Mouse (Mus musculus) heart, embryonic 12.5 days (tissue): ENCODE results near the gene Zfp142. TPM values are rescaled to one million over a fixed set of nuclear protein-coding genes. Genes with fewer than 3 reads are reported as not detected.

Experiments used
- ATAC-seq: fragments of 200-750 bp; cut with Nextera tagmentation; 2 replicates; pipeline ENCODE4 v1.8.0; 2017; ENCODE audit warnings: moderate TSS enrichment, moderate library complexity; ENCODE audit not compliant: insufficient number of reproducible peaks, low FRiP score
- H3K27ac ChIP-seq: fragments of 300-500 bp; sonication (generic); 2 replicates; pipeline ENCODE4 v1.5.1; 2016; ENCODE audit warnings: mild to moderate bottlenecking, moderate library complexity; ENCODE audit not compliant: poor library complexity, severe bottlenecking
- H3K27me3 ChIP-seq: fragments of 300-500 bp; sonication (generic); replicated peaks from 2 replicates; pipeline ENCODE4 v1.6.1; 2016; ENCODE audit warnings: mild to moderate bottlenecking, moderate library complexity
- H3K36me3 ChIP-seq: fragments of 300-500 bp; sonication (generic); 2 replicates; pipeline ENCODE4 v1.6.1; 2016; ENCODE audit warnings: mild to moderate bottlenecking, moderate library complexity
- H3K4me1 ChIP-seq: fragments of 300-500 bp; sonication (generic); replicated peaks from 2 replicates; pipeline ENCODE4 v1.6.1; 2016; ENCODE audit warnings: mild to moderate bottlenecking
- H3K4me2 ChIP-seq: fragments of 300-500 bp; sonication (generic); 2 replicates; pipeline ENCODE4 v1.6.1; 2016; ENCODE audit warnings: mild to moderate bottlenecking, moderate library complexity
- H3K4me3 ChIP-seq: fragments of 300-500 bp; sonication (generic); 2 replicates; pipeline ENCODE4 v1.5.1; 2016; ENCODE audit warnings: mild to moderate bottlenecking
- H3K9ac ChIP-seq: fragments of 300-500 bp; sonication (generic); 2 replicates; pipeline ENCODE4 v1.6.1; 2016; ENCODE audit warnings: mild to moderate bottlenecking, moderate library complexity
- H3K9me3 ChIP-seq: fragments of 300-500 bp; sonication (generic); replicated peaks from 2 replicates; pipeline ENCODE4 v1.6.1; 2016; ENCODE audit warnings: mild to moderate bottlenecking, moderate library complexity
- WGBS: fragments of 180-500 bp; shearing (Covaris S2); methylation state at CpG from one replicate; pipeline ENCODE4 v1.1.7; 2016; 5-methylcytosine and 5-hydroxymethylcytosine counted together
- polyA plus RNA-seq: library from polyadenylated mRNA; unstranded; fragments of >200 nt; fragmentation: Nextera tagmentation; extraction: Ambion mirVana; gene quantifications from 2 replicates; pipeline ENCODE4 v1.2.1, GENCODE M21; 2016

Zfp142 gene
- 5.9 and 7.9 TPM in 2 replicates for polyA plus RNA-seq

DNA sequence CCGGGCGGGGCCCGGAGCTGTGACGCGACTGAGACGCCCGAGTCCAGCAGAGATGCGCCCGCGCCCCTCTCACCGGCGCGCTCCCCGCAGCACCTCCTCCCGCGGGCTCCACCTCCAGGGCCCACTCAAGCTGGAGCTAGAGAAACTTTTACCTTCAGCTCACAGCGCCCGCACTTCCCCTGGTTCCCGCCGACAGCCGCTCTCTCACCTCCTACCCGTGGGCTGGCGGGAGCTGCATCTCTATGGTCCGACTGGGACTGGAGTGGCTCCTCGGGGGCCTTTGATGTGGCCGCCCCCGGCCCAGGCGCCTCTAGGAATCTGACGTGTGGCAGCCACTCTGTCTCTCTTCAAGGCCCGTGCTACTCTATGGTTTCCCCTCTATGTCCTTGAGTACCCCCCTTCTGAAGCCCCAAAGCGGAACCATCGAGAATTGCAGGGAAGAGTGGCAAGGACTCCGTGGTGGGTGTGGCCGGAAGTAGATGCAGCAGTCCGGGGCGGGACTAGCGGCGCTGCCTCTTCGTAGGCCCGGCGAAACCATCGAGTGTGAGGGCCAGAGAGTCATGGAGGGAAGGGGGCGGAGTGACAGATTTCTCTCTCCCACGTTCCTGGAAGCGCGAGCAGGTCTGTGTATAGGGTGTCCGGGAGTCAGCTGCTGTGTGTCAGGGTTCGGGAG, at the start of gene Zfp142, which contains the start of gene Bcs1l:
Gene Zfp142 (minus strand): TSS at position 474 of the 673 bp plus-strand sequence.
Gene Bcs1l (plus strand): TSS at position 517 of the 673 bp plus-strand sequence.
- H3K36me3 ChIP-seq: peaks cover 36% of the 10 kb centered on the region
- H3K9ac ChIP-seq: peak within 1 kb of the TSS; percentile 91
- peaks cover 31% of the 10 kb centered on the region for H3K4me1 ChIP-seq
- H3K27me3 ChIP-seq: no peaks in the 10 kb centered on the region
- peak within 1 kb of the TSS; percentile 93 for H3K4me2 ChIP-seq
- peak; percentile 97 for ATAC-seq
- H3K9me3 ChIP-seq: no peaks in the 10 kb centered on the region
- H3K4me3 ChIP-seq: peak within 1 kb of the TSS; percentile 91
- under 1% methylated on average over 47 of the region's 48 CpGs for WGBS
- peak within 1 kb of the TSS; percentile 72 for H3K27ac ChIP-seq

DNA sequence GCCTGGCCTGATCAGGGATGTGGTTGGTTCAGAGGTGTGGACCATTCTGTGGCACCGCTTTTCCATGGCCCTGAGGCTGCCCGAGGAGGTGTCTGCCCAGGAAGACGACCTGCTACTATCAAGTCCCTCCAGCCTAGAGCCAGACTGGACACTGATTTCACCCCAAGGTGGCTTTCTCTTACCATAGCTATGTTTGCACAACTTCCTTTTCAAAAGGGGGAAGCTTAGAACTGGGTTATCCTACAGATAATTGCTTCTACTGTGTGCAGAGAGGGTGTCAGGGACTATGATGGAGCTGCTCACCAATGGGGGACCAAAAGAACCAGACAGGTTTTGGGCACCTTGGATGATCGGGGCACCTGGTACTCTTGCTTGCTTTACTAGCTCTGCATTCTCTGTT, 44.7 kb upstream of the Zfp142 start:
- Histone ChIP-seq H3K36me3 (no peaks in the 10 kb centered on the region), H3K27ac (no peak overlapping the region), H3K4me1 (no peaks in the 10 kb centered on the region), H3K4me3 (no peak overlapping the region), H3K9ac (no peak overlapping the region), H3K4me2 (no peak overlapping the region), H3K27me3 (no peaks in the 10 kb centered on the region), H3K9me3 (no peaks in the 10 kb centered on the region)
- no peak for ATAC-seq
- 74% methylated on average over 4 of the region's 4 CpGs for WGBS

DNA sequence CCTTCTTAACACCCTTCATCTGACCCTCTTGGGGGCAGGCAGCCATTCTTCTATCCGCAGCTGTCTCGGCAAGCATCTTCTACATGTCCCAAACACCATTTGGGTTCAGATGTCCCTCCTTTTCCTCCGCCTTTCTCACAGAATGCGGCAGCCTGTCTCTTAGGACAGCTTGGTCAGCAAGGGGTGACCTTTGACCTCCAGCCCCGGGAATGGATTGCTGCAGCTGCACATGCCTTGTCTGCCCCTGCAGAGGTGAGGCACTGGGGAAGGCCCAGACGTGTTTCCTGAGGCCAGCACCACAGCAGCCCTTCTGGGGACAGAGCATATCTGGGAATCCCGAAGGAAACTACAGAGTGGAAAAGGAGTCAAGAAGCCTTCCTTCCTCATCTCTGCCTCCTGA, 40.0 kb upstream of the Zfp142 start:
- H3K4me3 ChIP-seq: no peak overlapping the region
- H3K27ac ChIP-seq: no peak overlapping the region
- 46% methylated on average over 7 of the region's 7 CpGs for whole genome bisulfite sequencing
- H3K27me3 ChIP-seq: no peaks in the 10 kb centered on the region
- H3K4me1 ChIP-seq: no peaks in the 10 kb centered on the region
- H3K36me3 ChIP-seq: no peaks in the 10 kb centered on the region
- no peak overlapping the region for H3K9ac ChIP-seq
- ATAC-seq: no peak
- H3K4me2 ChIP-seq: no peak overlapping the region
- H3K9me3 ChIP-seq: no peaks in the 10 kb centered on the region

DNA sequence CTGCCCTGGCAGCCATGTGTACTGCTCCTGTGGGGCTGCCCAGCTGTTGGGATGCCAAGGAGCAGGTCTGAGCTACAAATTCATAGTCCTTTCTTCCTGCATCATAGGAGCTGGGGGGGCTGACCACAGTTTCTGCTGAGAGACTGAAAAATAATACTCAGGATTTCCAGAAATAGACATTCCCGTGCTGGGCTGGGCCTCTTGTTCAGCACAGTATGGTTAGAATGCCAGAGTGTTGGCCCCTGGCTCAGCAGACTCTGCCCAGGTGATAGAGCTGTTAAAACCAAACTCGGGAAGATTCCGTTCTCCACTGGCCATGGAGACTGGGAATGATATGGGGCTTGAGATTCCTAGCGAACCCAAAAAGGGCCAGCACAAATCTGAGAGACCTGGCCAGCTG, 38.0 kb upstream of the Zfp142 start:
- WGBS: 70% methylated on average over 4 of the region's 4 CpGs
- no peak for ATAC-seq
- Histone ChIP-seq H3K4me3 (no peak overlapping the region), H3K27ac (no peak overlapping the region), H3K9ac (no peak overlapping the region), H3K9me3 (no peaks in the 10 kb centered on the region), H3K36me3 (no peaks in the 10 kb centered on the region), H3K4me1 (no peaks in the 10 kb centered on the region), H3K4me2 (no peak overlapping the region), H3K27me3 (no peaks in the 10 kb centered on the region)

DNA sequence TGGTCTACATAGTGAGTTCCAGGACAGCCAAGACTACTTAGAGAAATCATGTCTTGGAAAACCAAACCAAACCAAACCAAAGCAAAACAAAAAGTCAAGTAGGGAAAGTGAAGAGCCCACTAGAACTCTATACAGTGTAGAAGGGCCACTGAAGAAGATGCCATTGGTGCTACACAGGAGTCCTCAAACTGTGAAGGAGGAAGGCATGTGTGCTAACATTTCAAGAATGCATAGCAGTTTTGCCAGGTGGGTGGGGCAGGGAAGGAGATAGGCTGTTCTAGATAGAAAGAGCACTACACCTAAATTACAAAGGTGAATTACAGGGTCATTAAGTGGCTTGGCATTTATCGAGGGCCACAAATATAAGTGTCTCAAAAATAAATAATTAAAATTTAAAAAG, 36.1 kb upstream of the Zfp142 start:
- no peaks in the 10 kb centered on the region for H3K36me3 ChIP-seq
- 83% methylated on average over 1 of the region's 1 CpGs for WGBS
- no peak overlapping the region for H3K4me3 ChIP-seq
- no peaks in the 10 kb centered on the region for H3K27me3 ChIP-seq
- no peaks in the 10 kb centered on the region for H3K4me1 ChIP-seq
- no peak overlapping the region for H3K9ac ChIP-seq
- no peak overlapping the region for H3K4me2 ChIP-seq
- no peak overlapping the region for H3K27ac ChIP-seq
- no peaks in the 10 kb centered on the region for H3K9me3 ChIP-seq
- ATAC-seq: no peak

DNA sequence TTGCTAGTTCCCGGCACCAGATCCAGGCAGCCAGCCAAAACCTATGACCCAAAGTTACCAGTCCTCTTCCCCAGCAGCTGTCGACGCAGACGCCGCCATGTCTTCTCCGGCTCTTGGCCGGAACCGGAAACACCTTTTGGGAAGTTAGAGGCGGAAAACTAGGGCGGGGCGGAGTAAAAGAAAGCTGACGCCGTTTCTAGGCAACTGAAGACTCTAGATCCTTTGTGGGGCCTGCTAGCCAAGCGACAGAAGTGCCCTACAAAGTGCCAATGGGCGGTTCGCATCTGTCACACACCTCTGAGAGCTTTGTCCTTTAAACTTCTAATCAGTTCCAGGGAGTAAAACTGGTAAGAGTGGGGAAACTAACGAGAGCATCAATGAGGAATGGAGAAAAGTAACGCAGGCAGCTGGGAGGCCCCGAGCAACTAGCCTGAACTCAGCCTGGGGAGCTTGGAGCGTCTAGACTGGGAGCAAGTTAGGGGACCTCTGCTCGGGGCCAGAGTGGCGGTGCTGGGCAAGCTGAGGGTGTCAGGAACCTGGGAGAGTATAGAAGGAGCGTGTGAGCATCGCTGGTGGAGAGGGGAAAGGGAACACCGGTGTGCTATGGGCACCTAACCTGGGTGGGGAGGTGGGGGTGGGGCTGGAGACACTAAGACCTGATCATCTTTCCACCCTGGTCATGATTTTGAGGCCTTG, 13.4 kb upstream of the Zfp142 start, which contains the start of the genes Rnf25 and Stk36:
Gene Rnf25 (minus strand): TSS at position 131 of the 696 bp plus-strand sequence.
Gene Stk36 (plus strand): TSS at position 179 of the 696 bp plus-strand sequence.
- Histone ChIP-seq H3K36me3 (peaks cover 23% of the 10 kb centered on the region), H3K27ac (peak within 1 kb of the TSS; percentile 21; the same call in 1 of the 2 replicates), H3K9me3 (no peaks in the 10 kb centered on the region), H3K27me3 (no peaks in the 10 kb centered on the region), H3K4me1 (peaks cover 11% of the 10 kb centered on the region), H3K4me3 (peak within 1 kb of the TSS; percentile 95), H3K9ac (peak within 1 kb of the TSS; percentile 91), H3K4me2 (peak within 1 kb of the TSS; percentile 84)
- ATAC-seq: peak; percentile 83
- 10% methylated on average over 25 of the region's 25 CpGs for WGBS

DNA sequence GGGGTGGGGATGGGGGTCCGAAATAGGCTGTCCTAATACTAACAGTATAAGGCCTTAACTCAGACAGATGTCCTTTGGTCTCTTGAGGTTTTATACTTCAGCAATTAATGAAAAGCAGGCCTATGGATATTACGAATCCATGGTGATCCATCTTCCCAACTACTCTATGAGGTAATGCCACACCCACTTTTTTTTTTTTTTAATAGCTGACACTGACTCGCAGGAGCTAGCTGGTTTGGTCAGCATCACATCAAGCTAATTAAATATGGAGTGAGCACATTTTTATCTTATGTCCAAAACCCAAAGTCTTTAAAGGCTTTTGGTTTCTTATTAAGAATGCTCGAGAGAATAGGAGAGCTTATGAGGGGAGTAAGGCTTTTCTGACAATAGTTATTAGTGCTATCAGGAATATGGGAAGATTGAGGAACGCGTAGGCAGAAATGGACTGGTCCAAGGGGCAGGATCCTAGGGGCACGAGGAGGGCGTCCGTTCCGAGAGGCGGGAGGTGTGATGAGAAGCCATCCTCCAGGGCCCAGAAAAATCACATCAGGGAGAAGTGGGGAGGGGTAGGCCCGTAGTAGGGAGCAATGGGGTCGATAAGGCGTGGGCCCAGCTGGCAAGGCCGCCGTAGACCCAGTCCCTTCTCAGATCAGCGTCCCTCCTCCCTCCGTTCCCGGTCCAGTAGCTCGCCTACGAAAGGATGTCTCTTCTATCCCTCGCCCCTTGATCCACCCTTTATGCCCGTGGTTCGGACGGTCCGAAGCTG, 12.6 kb upstream of the Zfp142 start:
- ATAC-seq: peak; percentile 60
- 8% methylated on average over 26 of the region's 26 CpGs for WGBS
- H3K4me2 ChIP-seq: peak overlapping the region; percentile 84
- H3K4me1 ChIP-seq: peaks cover 11% of the 10 kb centered on the region
- peak overlapping the region; percentile 21; the same call in 1 of the 2 replicates for H3K27ac ChIP-seq
- H3K36me3 ChIP-seq: peaks cover 28% of the 10 kb centered on the region
- H3K27me3 ChIP-seq: no peaks in the 10 kb centered on the region
- H3K9me3 ChIP-seq: no peaks in the 10 kb centered on the region
- H3K9ac ChIP-seq: peak overlapping the region; percentile 91
- H3K4me3 ChIP-seq: peak overlapping the region; percentile 95

DNA sequence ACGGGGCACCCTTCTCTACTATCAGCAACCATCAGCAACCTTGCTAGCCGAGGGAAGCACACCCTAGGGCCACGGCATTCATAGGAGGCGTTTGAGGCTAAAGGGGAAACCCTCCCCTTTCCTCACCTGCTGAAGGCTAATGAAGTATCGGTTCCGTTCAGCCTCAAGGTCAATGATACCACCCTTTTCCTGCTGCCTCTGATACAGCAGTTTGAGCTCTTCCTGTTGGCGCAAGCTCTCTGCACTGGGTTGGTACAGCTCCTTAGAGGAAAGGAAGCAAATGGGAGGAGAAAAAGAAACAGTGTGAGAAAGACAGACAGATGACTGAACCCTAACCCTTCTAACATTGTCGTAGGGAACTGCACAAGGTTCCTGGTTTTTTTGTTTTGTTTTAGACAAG, 6.4 kb upstream of the Zfp142 start:
- H3K4me2 ChIP-seq: no peak overlapping the region
- no peaks in the 10 kb centered on the region for H3K27me3 ChIP-seq
- no peak for ATAC-seq
- H3K9ac ChIP-seq: no peak overlapping the region
- no peaks in the 10 kb centered on the region for H3K4me1 ChIP-seq
- WGBS: 78% methylated on average over 8 of the region's 8 CpGs
- H3K27ac ChIP-seq: no peak overlapping the region
- H3K4me3 ChIP-seq: no peak overlapping the region
- H3K36me3 ChIP-seq: peaks cover 82% of the 10 kb centered on the region
- H3K9me3 ChIP-seq: no peaks in the 10 kb centered on the region

DNA sequence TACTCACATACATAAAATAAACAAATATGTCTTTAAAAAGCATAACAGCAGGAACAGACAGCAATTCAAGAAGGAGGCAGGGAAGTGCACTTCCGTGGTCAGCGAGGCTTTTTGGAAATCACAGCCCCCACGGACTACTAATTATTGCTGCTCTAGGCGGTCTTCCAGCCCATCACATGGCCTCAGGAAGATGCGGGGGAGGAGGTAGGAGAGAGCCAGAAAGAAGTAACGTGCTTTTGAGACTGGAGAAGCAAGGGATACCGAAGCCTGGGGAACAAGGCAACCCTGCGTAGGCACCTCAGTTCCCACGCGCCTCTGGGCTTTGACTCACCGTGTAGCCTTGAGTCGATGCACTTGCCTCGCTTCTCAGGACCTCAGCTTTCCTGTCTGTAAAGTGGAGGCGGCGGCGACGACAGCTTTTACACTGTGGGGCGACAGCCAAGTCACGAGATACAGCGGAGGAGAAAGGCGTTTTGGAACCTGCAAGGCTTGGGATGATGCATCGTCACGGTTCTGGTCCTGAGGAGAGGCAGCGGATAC, 743 bp downstream of the Zfp142 start:
- no peak for ATAC-seq
- Histone ChIP-seq H3K4me2 (peak overlapping the region; percentile 93), H3K36me3 (peaks cover 36% of the 10 kb centered on the region), H3K4me3 (peak overlapping the region; percentile 91), H3K9me3 (no peaks in the 10 kb centered on the region), H3K9ac (peak overlapping the region; percentile 91), H3K27me3 (no peaks in the 10 kb centered on the region), H3K27ac (peak overlapping the region; percentile 72), H3K4me1 (peaks cover 31% of the 10 kb centered on the region)
- under 1% methylated on average over 24 of the region's 24 CpGs for WGBS

DNA sequence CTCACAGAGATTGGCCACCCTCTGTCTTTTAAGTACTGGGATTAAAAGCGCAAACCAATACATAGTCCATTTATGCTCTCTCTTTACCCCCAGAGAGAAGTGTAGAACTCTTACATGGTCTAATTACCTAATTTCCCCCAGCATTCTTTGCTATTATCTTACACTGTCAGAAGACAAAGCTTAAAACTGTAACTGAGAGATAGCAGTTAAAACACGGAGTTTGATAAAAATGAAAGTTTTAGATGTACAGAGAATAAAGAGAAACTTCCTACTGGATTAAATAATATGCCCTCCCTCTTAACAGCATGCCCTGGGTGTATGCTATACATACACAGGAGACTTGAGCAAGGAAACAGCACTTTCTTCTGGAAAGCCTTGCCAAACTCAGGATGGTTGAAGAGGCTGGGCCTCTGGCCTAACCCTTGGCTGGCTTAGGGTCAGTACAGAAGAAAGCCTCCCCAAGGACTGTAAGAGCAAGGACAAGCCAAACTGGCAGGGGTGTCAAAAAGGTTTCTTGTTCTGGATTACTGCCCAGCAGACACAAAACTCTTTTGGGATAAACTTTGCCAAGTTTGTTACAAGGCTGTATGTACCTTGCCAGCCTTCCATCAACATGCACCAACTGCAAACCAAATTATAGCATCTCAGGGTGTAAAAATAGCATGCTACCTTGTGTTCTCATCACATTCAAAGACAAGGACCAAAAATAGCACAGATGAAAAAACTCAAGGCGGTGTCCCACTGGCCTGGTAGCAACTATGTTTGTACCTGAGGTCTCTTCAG, 3.2 kb downstream of the Zfp142 start:
- Histone ChIP-seq H3K9ac (0 out of 2 replicates have a peak overlapping the region, but pooled peaks have one; percentile 18), H3K27ac (peak overlapping the region; percentile 62; the same call in 1 of the 2 replicates), H3K4me1 (peaks cover 31% of the 10 kb centered on the region), H3K27me3 (no peaks in the 10 kb centered on the region), H3K36me3 (peaks cover 27% of the 10 kb centered on the region), H3K4me2 (peak overlapping the region; percentile 15; the same call in 1 of the 2 replicates), H3K4me3 (no peak overlapping the region), H3K9me3 (no peaks in the 10 kb centered on the region)
- 78% methylated on average over 3 of the region's 3 CpGs for WGBS
- no peak for ATAC-seq
